In genomic region chr13:104024856-104025709, GRCm38 (mm10) we compare ENCODE assay signal across 8 mouse cellular contexts.
DNase-seq lines count a peak whose midpoint lies in the region; ATAC-seq lines count a peak whose summit lies in the region.

No protein-coding gene starts in this region.

- H3K27me3 ChIP-seq in limb, embryonic 15.5 days, result no peaks in the 10 kb centered on the region; the same call in 1 of the 2 replicates

- no peak overlapping the region for H3K4me3 ChIP-seq in limb, embryonic 15.5 days

- 20% methylated on average over 18 of the region's 18 CpGs for WGBS in limb, embryonic 15.5 days

- peak overlapping the region; percentile 25 for H3K4me2 ChIP-seq in limb, embryonic 15.5 days

- peaks cover 25% of the 10 kb centered on the region for H3K4me1 ChIP-seq in limb, embryonic 15.5 days

- peak; percentile 30 for DNase-seq in kidney, adult 18-20 months
- DNase-seq in kidney, adult 8-10 months, result no peak
- DNase-seq in brain, adult 2 months (ENCODE audit: low read depth, low spot score), result peak; percentile 49
- DNase-seq in forelimb bud, embryonic 11.5 days (ENCODE audit: low read depth, low spot score), result peak; percentile 55
- DNase-seq in right cerebral cortex, postnatal 10 days (ENCODE audit: low spot score in 2 of 2), result no peak
- no peak for DNase-seq in yolk sac, embryonic 10.5 days (ENCODE audit: low spot score)

- no peak overlapping the region for H3K9ac ChIP-seq in limb, embryonic 15.5 days

- peak overlapping the region; percentile 76 for H3K27ac ChIP-seq in limb, embryonic 15.5 days

- ATAC-seq in limb, embryonic 15.5 days (ENCODE audit: insufficient number of reproducible peaks, low FRiP score, low TSS enrichment, low read depth), result peak; percentile 69; the same call in 1 of the 2 replicates
- ATAC-seq in activated CD4-positive, CD25-positive, alpha-beta regulatory T cell, adult 4 months, result no peak

- H3K9me3 ChIP-seq in limb, embryonic 15.5 days, result no peaks in the 10 kb centered on the region

- H3K36me3 ChIP-seq in limb, embryonic 15.5 days, result no peaks in the 10 kb centered on the region

Comparison
In these comparisons a context has a peak if more than half of its experiments do, and no peak if none do; other contexts are left out.
1. DNase-seq: peak in kidney, adult 18-20 months (single experiment), brain, adult 2 months (single experiment) and forelimb bud, embryonic 11.5 days (single experiment); none in kidney, adult 8-10 months (0 of 2), right cerebral cortex, postnatal 10 days (0 of 2) and yolk sac, embryonic 10.5 days (single experiment).